Mouse (Mus musculus) left cerebral cortex, adult 2 months (tissue): ENCODE results near the gene Sertad1. TPM values are rescaled to one million over a fixed set of nuclear protein-coding genes. Genes with fewer than 3 reads are reported as not detected.

Experiments used
- DNase-seq, 2 experiments: peaks; one replicate each; pipeline ENCODE4 v3.0.0; 2021 to 2022; ENCODE audit warnings: low spot score in 2 of 2, mixed read lengths in 1 of 2; ENCODE audit errors: extremely low spot score in 1 of 2
- H3K27ac ChIP-seq: fragments of 200-600 bp; 2 replicates; pipeline ENCODE4 v1.8.1; 2022
- H3K4me3 ChIP-seq: fragments of 200-600 bp; 2 replicates; pipeline ENCODE4 v1.8.1; 2022
- CTCF ChIP-seq: fragments of 200-600 bp; IDR thresholded peaks from 2 replicates; pipeline ENCODE4 v1.8.1; 2022; ENCODE audit warnings: antibody characterized with exemption, mild to moderate bottlenecking, moderate library complexity
- intact Hi-C: fragments of 180-260 bp; cut with DNase I; formaldehyde crosslinking; loops from one replicate; pipeline ENCODE4 v1.15.1; 2025
- total RNA-seq, 2 experiments: library from RNA; stranded (reverse); gene quantifications; 2 replicates each; pipeline ENCODE4 v1.2.3; 2021

Gene Sertad1
- total RNA-seq, 2 experiments from 2014 or later = 18.8 to 21.7 TPM

- no peak overlapping the region for H3K4me3 ChIP-seq
- DNase-seq = no peak
- intact Hi-C loops = no loop called here
- no peak for TF ChIP-seq CTCF
- H3K27ac ChIP-seq = peak overlapping the region; percentile 64
Observed at GRCm38 (mm10) chr7:27531707-27532106, 45.0 kb downstream of the Sertad1 start.

- Histone ChIP-seq H3K27ac (peak overlapping the region; percentile 64), H3K4me3 (no peak overlapping the region)
- no peak for DNase-seq
- intact Hi-C loops = no loop called here
- TF ChIP-seq CTCF = no peak
Observed at GRCm38 (mm10) chr7:27532480-27533050, 45.9 kb downstream of the Sertad1 start.

- no peak for TF ChIP-seq CTCF
- DNase-seq = no peak
- H3K27ac ChIP-seq = no peak overlapping the region
- H3K4me3 ChIP-seq = no peak overlapping the region
- intact Hi-C loops = no loop called here
Observed at GRCm38 (mm10) chr7:27535386-27535785, 48.7 kb downstream of the Sertad1 start.

GRCm38 (mm10) chr7:27536618-27537017 is 49.9 kb downstream of the Sertad1 start:
- no peak for DNase-seq
- no peak for TF ChIP-seq CTCF
- intact Hi-C loops = no loop called here
- Histone ChIP-seq H3K27ac (no peak overlapping the region), H3K4me3 (no peak overlapping the region)

- Histone ChIP-seq H3K27ac (no peak overlapping the region), H3K4me3 (no peak overlapping the region)
- no peak for DNase-seq
- intact Hi-C loops = no loop called here
- TF ChIP-seq CTCF = no peak
Observed at GRCm38 (mm10) chr7:27537998-27538397, 51.3 kb downstream of the Sertad1 start.

GRCm38 (mm10) chr7:27538797-27539196 is 52.1 kb downstream of the Sertad1 start:
- intact Hi-C loops = no loop called here
- TF ChIP-seq CTCF = no peak
- no peak overlapping the region for H3K27ac ChIP-seq
- DNase-seq = no peak
- no peak overlapping the region for H3K4me3 ChIP-seq

Other genes with a start within 250 kb of the Sertad1 start
- gene Numbl, start 228.5 kb upstream of the Sertad1 start, total RNA-seq = 100 to 1,000 TPM; 117 to 135 TPM
- 10 to 100 TPM; 48.1 to 51.2 TPM for gene Ltbp4, start 149.2 kb upstream of the Sertad1 start, total RNA-seq
- 10 to 100 TPM; 23.2 to 40.3 TPM for gene Shkbp1, start 130.9 kb upstream of the Sertad1 start, total RNA-seq
- not detected for gene Gm20479, start 129.5 kb upstream of the Sertad1 start, total RNA-seq
- 100 to 1,000 TPM; 153 to 162 TPM for gene Sptbn4, start 39.2 kb upstream of the Sertad1 start, total RNA-seq
- gene Blvrb, start 38.9 kb upstream of the Sertad1 start, total RNA-seq = 10 to 100 TPM; 18.1 to 18.3 TPM
- gene Sertad3, start 13.1 kb upstream of the Sertad1 start, total RNA-seq = 1 to 10 TPM; 3.3 TPM
- under 1 TPM; 0.47 to 0.50 TPM for gene Prx, start 12.4 kb downstream of the Sertad1 start, total RNA-seq
- under 1 TPM in 1 of 2 experiments, not detected in 1; 0.16 TPM for gene Hipk4, start 36.4 kb downstream of the Sertad1 start, total RNA-seq
- 100 to 1,000 TPM; 746 to 788 TPM for gene Pld3, start 66.3 kb downstream of the Sertad1 start, total RNA-seq
- 10 to 100 TPM; 25.9 to 27.1 TPM for gene 2310022A10Rik, start 66.3 kb downstream of the Sertad1 start, total RNA-seq
- 100 to 1,000 TPM; 115 to 116 TPM for gene Akt2, start 104.6 kb downstream of the Sertad1 start, total RNA-seq
- gene Ttc9b, start 167.0 kb downstream of the Sertad1 start, total RNA-seq = 100 to 1,000 TPM in 1 of 2 experiments, 10 to 100 TPM in 1; 99.1 to 101 TPM
- gene Map3k10, start 187.7 kb downstream of the Sertad1 start, total RNA-seq = 100 to 1,000 TPM; 202 to 214 TPM
- 10 to 100 TPM; 11.8 to 11.9 TPM for gene Zfp607b, start 202.4 kb downstream of the Sertad1 start, total RNA-seq
- gene Zfp60, start 244.5 kb downstream of the Sertad1 start, total RNA-seq = 10 to 100 TPM; 31.9 to 35.0 TPM